Mouse (Mus musculus): ENCODE results near the gene Gart. TPM values are rescaled to one million over a fixed set of nuclear protein-coding genes. Genes with fewer than 3 reads are reported as not detected.
A peak's percentile ranks its signal among the peaks of the same experiment; 100 is the strongest.

Gart gene
- total and polyA plus RNA-seq, 2 experiments from 2014 or later: 40.5 to 45.2 TPM

DNA sequence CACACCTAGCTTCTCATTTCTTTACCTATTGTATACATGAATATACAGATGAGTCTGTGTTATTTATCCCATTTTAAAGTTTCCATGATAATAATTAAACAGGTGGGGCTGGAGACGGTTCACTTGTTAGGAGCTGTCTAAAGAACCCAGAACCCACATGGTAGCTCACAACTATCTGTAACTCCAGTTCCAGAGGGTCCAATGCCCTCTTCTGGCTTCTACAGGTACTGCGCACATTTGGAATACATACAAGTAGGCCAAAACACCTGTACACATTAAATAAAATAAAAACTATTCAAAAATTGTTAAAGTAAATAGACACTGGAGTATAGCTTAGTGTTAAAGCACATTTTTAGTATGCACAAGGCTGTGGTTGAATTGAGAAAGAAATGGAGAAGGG is 64.4 kb downstream of the Gart start:
- H3K4me2 ChIP-seq (ENCODE audit: low read depth, low read length, poor library complexity, severe bottlenecking): no peak overlapping the region
- H3K9me3 ChIP-seq (ENCODE audit: low read length): no peaks in the 10 kb centered on the region
- H3K27me3 ChIP-seq (ENCODE audit: insufficient read depth, low read length): no peaks in the 10 kb centered on the region
- ATAC-seq (ENCODE audit: low FRiP score): no peak
- no peak overlapping the region for H3K27ac ChIP-seq (ENCODE audit: low read depth, low read length)
- peaks cover 28% of the 10 kb centered on the region for H3K36me3 ChIP-seq (ENCODE audit: insufficient read depth, low read length)
- peak; percentile 48 for DNase-seq (ENCODE audit: low spot score)
- 74% methylated on average over 2 of the region's 2 CpGs for WGBS
- H3K4me1 ChIP-seq (ENCODE audit: insufficient read depth, low read length): no peaks in the 10 kb centered on the region
- H3K4me3 ChIP-seq (ENCODE audit: low read depth, low read length): no peak overlapping the region
- TF ChIP-seq CTCF (IDR thresholded peaks at IDR 0.05): peak; percentile 73
- no peak overlapping the region for H3K9ac ChIP-seq (replicated peaks; ENCODE audit: low read length, poor library complexity, severe bottlenecking)

DNA sequence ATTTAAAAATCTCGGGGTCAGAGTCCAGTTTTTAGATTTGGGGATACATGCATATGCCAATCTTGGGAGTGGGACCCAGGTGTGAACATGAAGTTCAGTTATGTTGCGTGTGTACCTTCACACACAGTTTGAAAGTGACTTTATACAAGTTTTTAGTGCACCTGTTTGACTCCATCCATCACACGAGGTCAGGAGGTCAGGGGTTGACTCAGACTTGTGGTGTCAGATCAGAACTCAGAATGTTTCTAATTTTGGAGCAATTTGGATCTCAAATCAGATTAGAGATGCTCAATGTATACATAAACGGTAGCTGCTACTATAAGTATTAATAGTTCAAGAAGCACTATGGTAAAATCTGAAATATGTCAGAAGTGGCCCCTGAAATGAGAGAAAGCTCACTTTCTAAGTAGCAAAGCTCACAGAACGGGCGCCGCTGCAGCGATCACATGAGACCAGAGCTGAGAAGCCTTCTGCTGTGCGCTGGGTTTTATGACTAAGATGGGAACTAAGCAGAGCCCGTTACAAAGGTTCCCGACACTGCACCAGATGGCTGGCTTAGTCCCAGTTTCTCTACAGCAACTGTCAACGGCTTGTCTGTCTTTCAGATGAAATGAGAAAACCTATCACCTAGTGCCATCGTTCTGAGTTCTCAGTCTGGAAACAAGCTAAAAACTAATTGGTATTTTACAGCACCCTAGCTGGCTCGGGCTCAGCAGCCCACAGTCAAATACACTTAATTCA is 67.6 kb downstream of the Gart start:
- Histone ChIP-seq H3K9ac (replicated peaks; ENCODE audit: low read length, poor library complexity, severe bottlenecking) (no peak overlapping the region), H3K27ac (ENCODE audit: low read depth, low read length) (no peak overlapping the region), H3K4me3 (ENCODE audit: low read depth, low read length) (no peak overlapping the region), H3K27me3 (ENCODE audit: insufficient read depth, low read length) (no peaks in the 10 kb centered on the region), H3K36me3 (ENCODE audit: insufficient read depth, low read length) (peaks cover 36% of the 10 kb centered on the region), H3K4me1 (ENCODE audit: insufficient read depth, low read length) (no peaks in the 10 kb centered on the region), H3K4me2 (ENCODE audit: low read depth, low read length, poor library complexity, severe bottlenecking) (no peak overlapping the region), H3K9me3 (ENCODE audit: low read length) (no peaks in the 10 kb centered on the region)
- no peak for TF ChIP-seq CTCF (IDR thresholded peaks at IDR 0.05)
- ATAC-seq (ENCODE audit: low FRiP score) (no peak), DNase-seq (ENCODE audit: low spot score) (peak; percentile 36)
- WGBS: 83% methylated on average over 14 of the region's 14 CpGs

DNA sequence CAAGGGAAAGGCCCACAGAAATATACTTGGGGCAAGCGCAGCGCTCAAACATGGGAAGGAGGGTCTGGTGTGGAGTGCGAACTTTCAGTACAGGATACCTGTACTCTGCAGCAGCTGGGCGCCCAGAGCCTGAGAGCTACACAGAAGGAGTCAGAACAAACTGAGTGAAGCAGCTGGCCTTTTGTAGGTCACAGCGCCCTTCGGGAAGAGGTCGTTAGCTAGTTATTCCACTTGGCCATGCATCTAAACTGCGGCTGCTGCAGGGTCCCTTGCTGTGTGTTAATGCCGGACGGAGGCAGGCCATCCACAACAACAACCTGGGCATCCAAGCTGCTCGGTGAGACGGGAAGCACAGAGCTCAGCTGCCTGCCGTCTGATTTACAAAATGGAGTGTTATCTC is 71.6 kb downstream of the Gart start:
- Histone ChIP-seq H3K4me3 (ENCODE audit: low read depth, low read length) (no peak overlapping the region), H3K27me3 (ENCODE audit: insufficient read depth, low read length) (no peaks in the 10 kb centered on the region), H3K9ac (replicated peaks; ENCODE audit: low read length, poor library complexity, severe bottlenecking) (no peak overlapping the region), H3K27ac (ENCODE audit: low read depth, low read length) (no peak overlapping the region), H3K4me2 (ENCODE audit: low read depth, low read length, poor library complexity, severe bottlenecking) (no peak overlapping the region), H3K36me3 (ENCODE audit: insufficient read depth, low read length) (peaks cover 24% of the 10 kb centered on the region), H3K9me3 (ENCODE audit: low read length) (no peaks in the 10 kb centered on the region), H3K4me1 (ENCODE audit: insufficient read depth, low read length) (no peaks in the 10 kb centered on the region)
- no peak for TF ChIP-seq CTCF (IDR thresholded peaks at IDR 0.05)
- DNase-seq (ENCODE audit: low spot score) (no peak), ATAC-seq (ENCODE audit: low FRiP score) (no peak)
- WGBS: 75% methylated on average over 13 of the region's 13 CpGs

Other genes starting within 250 kb of the Gart start
- 5.5 and 7.5 TPM in 2 replicates for gene Il10rb, start 240.8 kb downstream of the Gart start, total RNA-seq (2014; rRNA removed)
- gene Il10rb, start 240.8 kb downstream of the Gart start, polyA plus RNA-seq (2015; fragmentation: Nextera tagmentation; extraction: Ambion mirVana): 10.5 and 12.8 TPM in 2 replicates
- gene Ifnar1, start 161.7 kb downstream of the Gart start, total RNA-seq (2014; rRNA removed): 61.1 and 78.9 TPM in 2 replicates
- 30.9 and 32.4 TPM in 2 replicates for gene Ifnar1, start 161.7 kb downstream of the Gart start, polyA plus RNA-seq (2015; fragmentation: Nextera tagmentation; extraction: Ambion mirVana)
- 59.3 and 75.1 TPM in 2 replicates for gene Ifngr2, start 99.9 kb downstream of the Gart start, total RNA-seq (2014; rRNA removed)
- gene Ifngr2, start 99.9 kb downstream of the Gart start, polyA plus RNA-seq (2015; fragmentation: Nextera tagmentation; extraction: Ambion mirVana): 140 and 141 TPM in 2 replicates
- gene Tmem50b, start 49.2 kb downstream of the Gart start, total RNA-seq (2014; rRNA removed): 78.2 and 83.9 TPM in 2 replicates
- 103 and 107 TPM in 2 replicates for gene Tmem50b, start 49.2 kb downstream of the Gart start, polyA plus RNA-seq (2015; fragmentation: Nextera tagmentation; extraction: Ambion mirVana)
- 3.9 and 6.1 TPM in 2 replicates for gene Dnajc28, start 27.9 kb downstream of the Gart start, total RNA-seq (2014; rRNA removed)
- gene Dnajc28, start 27.9 kb downstream of the Gart start, polyA plus RNA-seq (2015; fragmentation: Nextera tagmentation; extraction: Ambion mirVana): 2.6 and 4.3 TPM in 2 replicates
- gene Son, start 554 bp upstream of the Gart start, total RNA-seq (2014; rRNA removed): 256 and 257 TPM in 2 replicates
- 82.3 and 98.4 TPM in 2 replicates for gene Son, start 554 bp upstream of the Gart start, polyA plus RNA-seq (2015; fragmentation: Nextera tagmentation; extraction: Ambion mirVana)
- 18.3 and 28.8 TPM in 2 replicates for gene Donson, start 41.8 kb upstream of the Gart start, total RNA-seq (2014; rRNA removed)
- gene Donson, start 41.8 kb upstream of the Gart start, polyA plus RNA-seq (2015; fragmentation: Nextera tagmentation; extraction: Ambion mirVana): 14.0 and 15.5 TPM in 2 replicates
- gene Cryzl1, start 82.0 kb upstream of the Gart start, total RNA-seq (2014; rRNA removed): 42.9 and 68.7 TPM in 2 replicates
- gene Cryzl1, start 82.0 kb upstream of the Gart start, polyA plus RNA-seq (2015; fragmentation: Nextera tagmentation; extraction: Ambion mirVana): 93.0 and 100 TPM in 2 replicates
- gene Itsn1, start 82.3 kb upstream of the Gart start, total RNA-seq (2014; rRNA removed): 78.7 and 84.7 TPM in 2 replicates
- gene Itsn1, start 82.3 kb upstream of the Gart start, polyA plus RNA-seq (2015; fragmentation: Nextera tagmentation; extraction: Ambion mirVana): 34.0 and 34.7 TPM in 2 replicates

Data from midbrain, postnatal 0 days (tissue).